Mouse (Mus musculus): ENCODE measurements around the gene Scgb1b29.
"Not testable (repeated sequence)": the region's sequence is repeated elsewhere in the genome, so short reads cannot be mapped to it uniquely, and the experiment has no call there.

Scgb1b29 gene

DNA sequence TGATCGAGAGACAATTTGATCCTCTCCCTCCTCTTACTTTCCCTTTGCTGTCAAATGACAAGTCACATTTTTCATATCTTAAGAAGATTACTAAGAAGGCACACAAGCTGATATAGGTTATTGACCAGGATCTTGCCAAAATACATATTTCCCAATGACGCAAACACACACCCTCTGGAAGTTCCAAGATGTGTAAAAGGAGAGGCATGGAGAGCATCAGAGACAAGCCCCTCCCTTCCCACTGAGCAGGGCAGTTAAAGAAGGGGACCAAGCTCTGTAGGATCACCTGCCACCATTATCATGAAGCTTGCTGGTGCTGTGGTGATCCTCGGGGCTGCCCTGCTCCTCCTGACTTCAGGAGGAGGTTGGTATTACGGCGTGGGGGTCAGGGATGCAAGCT lies at the start of gene Scgb1b29:
Gene Scgb1b29, plus strand, starts transcription at position 301 of the 400 bp plus-strand sequence.
- DNase-seq (ENCODE audit: low read depth, low spot score), result not testable (repeated sequence)

DNA sequence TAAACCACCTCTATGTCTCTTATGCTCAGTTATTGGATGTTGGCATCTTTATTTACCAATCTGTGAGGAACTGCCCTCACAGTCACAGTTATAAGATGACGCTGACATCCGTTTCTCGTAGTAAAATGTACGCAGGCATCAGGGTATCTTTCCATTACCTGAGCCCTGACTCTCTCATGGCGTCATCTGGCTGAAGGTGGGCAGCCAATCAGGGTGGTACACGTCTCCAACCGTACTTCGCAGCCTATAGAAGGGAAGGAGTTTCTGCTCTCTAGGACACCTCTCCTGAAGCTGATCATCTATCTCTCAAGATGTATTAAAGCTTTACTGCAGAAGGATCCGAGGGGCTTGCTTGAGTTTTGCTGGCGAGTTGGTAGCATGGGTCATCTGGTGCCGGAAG lies 12.7 kb upstream of the Scgb1b29 start:
- not testable (repeated sequence) for DNase-seq (ENCODE audit: low read depth, low spot score)
